Mouse (Mus musculus) macrophage (primary cell): ENCODE results near the gene Eif3d. TPM values are rescaled to one million over a fixed set of nuclear protein-coding genes. Genes with fewer than 3 reads are reported as not detected.
A peak's percentile ranks its signal among the peaks of the same experiment; 100 is the strongest.

Experiments
- H3K27ac ChIP-seq: fragments of 350-480 bp; formaldehyde crosslinking; 2 replicates; pipeline ENCODE4 v1.9.0; 2021
- H3K36me3 ChIP-seq: fragments of 350-480 bp; formaldehyde crosslinking; 2 replicates; pipeline ENCODE4 v1.9.0; 2021; ENCODE audit errors: inconsistent target
- H3K4me3 ChIP-seq: fragments of 350-480 bp; formaldehyde crosslinking; 2 replicates; pipeline ENCODE4 v1.9.0; 2021; ENCODE audit errors: inconsistent target
- H3K79me2 ChIP-seq: fragments of 350-480 bp; formaldehyde crosslinking; 2 replicates; pipeline ENCODE4 v1.9.0; 2021; ENCODE audit errors: inconsistent target
- WGBS: methylation state at CpG from one replicate; pipeline ENCODE4 v1.1.7; 2026; ENCODE audit warnings: inconsistent platforms; ENCODE audit not compliant: missing documents; 5-methylcytosine and 5-hydroxymethylcytosine counted together
- polyA plus RNA-seq: library from polyadenylated mRNA; stranded (reverse); fragments of 250-400 nt; gene quantifications from 3 replicates; pipeline ENCODE4 v1.2.4, GENCODE M21; 2018; ENCODE audit warnings: inconsistent platforms

Eif3d gene
- polyA plus RNA-seq, 1 experiment from 2014 or later, result 102 TPM

DNA sequence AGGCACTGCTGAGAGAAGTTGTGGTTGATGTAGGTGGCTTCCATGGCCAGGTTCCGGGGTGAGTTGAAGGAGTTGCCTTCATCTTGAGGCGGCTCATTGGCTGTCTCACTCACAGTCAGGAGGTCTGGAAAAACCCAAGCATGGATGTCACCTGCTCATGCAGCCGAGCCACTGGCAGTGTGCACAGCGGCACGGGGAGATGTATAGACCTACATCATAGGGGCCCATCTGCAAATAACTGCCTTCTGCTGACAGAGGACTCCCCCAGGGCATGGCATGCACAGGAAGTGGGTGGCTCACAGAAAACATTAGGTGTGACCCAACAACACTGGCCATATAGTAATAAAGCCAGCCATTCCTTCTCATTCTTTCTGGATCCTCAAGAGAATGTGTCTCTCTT is 8.2 kb downstream of the Eif3d start:
- WGBS, result 98% methylated on average over 5 of the region's 5 CpGs
- Histone ChIP-seq H3K79me2 (no peaks in the 10 kb centered on the region), H3K4me3 (no peak overlapping the region), H3K36me3 (peaks cover 90% of the 10 kb centered on the region), H3K27ac (no peak overlapping the region)

DNA sequence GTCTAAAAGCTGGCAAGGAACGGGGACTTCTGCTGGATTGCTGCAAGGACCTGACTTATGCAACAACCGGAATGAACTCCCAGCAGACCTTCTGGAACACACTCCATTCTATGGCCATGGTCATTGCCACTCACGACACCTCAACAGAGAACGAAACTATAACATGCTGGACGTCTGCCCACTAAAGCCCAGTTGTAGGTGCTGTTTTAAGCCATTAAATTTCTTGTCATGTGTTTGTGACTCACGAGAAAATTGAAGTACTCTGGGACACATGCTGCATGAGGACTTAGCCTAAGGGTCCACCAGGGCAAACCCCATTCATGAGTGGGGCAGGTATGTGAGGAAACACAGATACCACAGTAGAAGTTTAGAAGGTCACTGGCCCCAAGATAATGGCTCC is 9.9 kb downstream of the Eif3d start:
- Histone ChIP-seq H3K79me2 (no peaks in the 10 kb centered on the region), H3K27ac (no peak overlapping the region), H3K36me3 (peaks cover 73% of the 10 kb centered on the region), H3K4me3 (no peak overlapping the region)
- 95% methylated on average over 6 of the region's 6 CpGs for WGBS

DNA sequence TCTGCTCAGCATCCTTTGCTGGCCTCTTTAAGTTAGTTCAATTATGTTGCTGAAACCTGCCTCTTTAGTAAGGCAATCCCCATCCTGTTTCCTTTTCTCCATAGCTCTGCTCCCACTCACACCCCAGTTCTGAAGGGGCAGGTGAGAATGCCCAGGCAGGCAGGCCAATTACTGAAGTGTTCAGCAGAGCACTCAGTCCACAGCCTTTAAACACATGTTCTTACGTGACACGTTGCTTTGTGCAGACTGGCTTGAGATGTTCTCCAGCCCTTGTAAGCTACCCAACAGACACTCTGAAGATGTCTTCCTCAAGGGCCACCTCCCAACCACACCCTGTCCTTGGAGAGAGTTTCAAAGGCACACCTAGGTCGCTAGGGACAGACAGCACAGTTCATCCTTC is 12.5 kb downstream of the Eif3d start:
- Histone ChIP-seq H3K27ac (no peak overlapping the region), H3K79me2 (no peaks in the 10 kb centered on the region), H3K36me3 (peaks cover 47% of the 10 kb centered on the region), H3K4me3 (no peak overlapping the region)
- WGBS, result 82% methylated on average over 3 of the region's 3 CpGs

DNA sequence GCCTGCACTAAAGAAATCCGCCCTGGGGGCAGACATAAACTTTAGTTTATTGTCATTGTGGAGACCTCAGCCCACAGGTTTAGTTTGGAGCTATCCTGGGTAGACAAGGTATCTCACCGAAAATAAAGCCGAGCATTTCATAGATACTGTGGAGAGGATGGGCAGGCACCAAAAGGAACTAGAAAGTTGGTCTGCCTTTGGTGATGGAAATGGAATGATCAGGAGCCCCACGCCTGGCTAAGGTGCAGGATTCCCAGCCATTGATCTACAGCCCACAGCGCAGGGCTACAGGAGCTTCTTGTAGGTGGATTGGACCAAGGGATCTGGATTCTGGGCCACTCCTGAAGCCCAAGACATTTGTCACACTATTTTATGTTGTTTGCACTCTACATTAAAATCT is 13.0 kb downstream of the Eif3d start:
- 66% methylated on average over 5 of the region's 5 CpGs for WGBS
- H3K27ac ChIP-seq, result no peak overlapping the region
- no peak overlapping the region for H3K4me3 ChIP-seq
- H3K36me3 ChIP-seq, result peaks cover 47% of the 10 kb centered on the region
- no peaks in the 10 kb centered on the region for H3K79me2 ChIP-seq

DNA sequence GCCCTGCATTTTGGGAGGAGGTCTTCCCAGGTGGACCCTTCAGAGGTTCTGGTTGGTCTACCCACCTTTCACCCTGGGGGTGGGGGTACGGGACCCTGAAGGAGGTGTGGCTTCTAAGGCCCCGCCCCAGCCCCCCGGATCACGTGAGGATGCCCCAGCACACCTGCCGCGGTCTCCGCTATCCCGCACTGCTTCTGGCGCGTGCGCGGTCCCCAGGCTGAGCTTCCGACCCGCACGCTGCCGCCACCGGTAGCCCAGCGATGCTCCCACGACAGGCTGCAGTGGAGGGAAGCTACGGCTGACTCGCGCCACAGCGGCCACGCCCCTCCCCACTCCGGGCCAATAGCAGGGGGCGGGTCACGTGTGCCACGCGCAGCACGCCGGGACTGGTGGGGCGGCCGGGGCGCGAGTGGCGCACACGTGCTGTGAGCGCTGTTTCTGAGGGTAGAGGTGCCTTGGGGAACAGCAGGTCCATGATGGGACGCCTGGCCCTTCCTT is 14.2 kb downstream of the Eif3d start, which contains the start of gene Foxred2:
TSS of gene Foxred2 (minus strand) at position 319 of the 498 bp plus-strand sequence.
- H3K27ac ChIP-seq, result no peak within 1 kb of the TSS
- no peaks in the 10 kb centered on the region for H3K79me2 ChIP-seq
- WGBS, result under 1% methylated on average over 36 of the region's 39 CpGs
- peaks cover 43% of the 10 kb centered on the region for H3K36me3 ChIP-seq
- peak within 1 kb of the TSS; percentile 31 for H3K4me3 ChIP-seq

DNA sequence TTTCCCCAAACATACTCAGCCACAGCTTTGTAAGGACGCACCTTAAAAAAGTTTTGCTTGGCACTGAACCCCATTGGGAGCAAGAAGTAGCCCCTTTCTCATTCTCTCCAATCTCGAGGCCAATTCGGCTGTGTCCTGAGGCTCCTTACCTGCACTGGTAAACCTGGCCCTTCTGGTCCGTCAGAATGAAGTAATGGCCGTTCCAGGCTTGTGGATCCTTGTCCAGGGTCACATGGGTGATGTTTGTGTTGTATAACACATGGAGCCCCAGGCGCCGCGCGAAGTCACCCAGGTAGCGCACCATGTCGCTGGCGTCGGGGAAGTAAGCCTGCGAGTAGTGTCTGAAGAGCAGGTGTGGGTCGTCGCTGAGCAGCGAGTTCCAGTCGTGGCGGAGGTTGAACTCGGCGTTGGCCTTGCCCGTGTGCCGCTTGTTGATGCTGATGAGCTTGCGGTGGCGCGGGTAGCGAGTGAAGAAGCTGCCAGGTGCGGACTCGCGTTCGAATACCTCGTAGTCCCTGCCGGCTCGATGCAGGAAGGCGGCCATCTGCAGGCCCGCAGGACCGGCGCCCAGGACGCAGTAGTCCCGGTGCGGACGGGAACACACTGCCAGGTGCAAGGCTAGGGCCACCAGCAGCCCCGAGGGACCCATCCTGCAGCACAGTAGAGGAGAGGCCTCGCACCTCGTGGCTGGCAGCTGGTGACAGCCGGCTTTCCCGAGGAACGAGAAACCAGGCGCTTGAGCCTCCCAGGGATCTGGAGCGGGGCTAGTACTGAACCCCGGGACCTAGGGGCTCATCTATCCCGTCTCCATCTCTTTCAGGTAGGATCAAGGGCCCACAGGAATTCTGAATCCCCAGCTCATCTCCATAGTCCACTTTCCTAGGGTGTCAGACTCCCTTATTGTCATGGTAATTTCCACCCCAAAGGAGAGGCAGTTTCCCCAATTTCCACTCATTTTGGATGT is 14.9 kb downstream of the Eif3d start:
- WGBS, result 36% methylated on average over 52 of the region's 52 CpGs
- Histone ChIP-seq H3K79me2 (no peaks in the 10 kb centered on the region), H3K4me3 (peak overlapping the region; percentile 31), H3K27ac (no peak overlapping the region), H3K36me3 (peaks cover 36% of the 10 kb centered on the region)

DNA sequence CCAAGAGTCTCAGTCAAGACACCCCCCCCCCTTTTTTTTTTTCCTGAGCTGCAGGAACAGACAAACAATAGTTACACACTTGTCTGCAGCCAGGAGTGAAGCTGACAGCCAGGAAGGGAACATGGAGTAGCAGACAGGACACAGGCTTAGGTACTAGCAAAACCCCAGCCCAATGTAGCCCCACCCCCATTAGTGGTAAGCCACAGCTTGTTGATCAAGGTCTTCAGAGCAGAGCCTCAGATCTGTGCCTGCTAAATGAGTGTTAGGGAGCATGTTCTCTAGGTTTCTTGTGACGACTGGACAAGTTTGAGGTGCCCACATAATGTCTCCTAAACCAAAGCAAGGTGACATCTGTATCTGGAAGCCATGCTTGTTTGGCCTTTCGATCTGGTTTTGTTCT is 16.3 kb downstream of the Eif3d start:
- Histone ChIP-seq H3K4me3 (no peak overlapping the region), H3K36me3 (peaks cover 22% of the 10 kb centered on the region), H3K27ac (no peak overlapping the region), H3K79me2 (no peaks in the 10 kb centered on the region)
- 96% methylated on average over 2 of the region's 2 CpGs for WGBS

DNA sequence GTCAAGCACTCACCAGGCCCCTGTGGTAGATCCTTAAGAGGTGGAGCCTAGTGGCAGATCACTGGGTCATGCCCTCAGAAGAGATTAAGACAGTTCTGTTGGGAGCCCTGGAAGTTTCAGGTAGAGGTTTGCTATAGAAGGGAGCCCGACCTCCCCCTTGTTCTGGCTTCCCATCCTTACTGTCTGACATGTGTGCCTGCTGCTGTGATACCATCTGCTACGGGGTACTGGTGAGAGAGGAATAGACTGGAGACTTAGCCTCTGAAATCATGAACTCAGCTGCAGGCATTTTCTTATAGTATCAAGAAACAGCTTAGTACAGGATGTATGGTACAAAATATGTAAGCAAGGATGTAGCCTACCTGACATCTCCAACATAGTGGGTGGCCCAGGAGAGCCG is 17.7 kb downstream of the Eif3d start:
- H3K36me3 ChIP-seq, result peaks cover 12% of the 10 kb centered on the region; the same call in 1 of the 2 replicates
- H3K79me2 ChIP-seq, result no peaks in the 10 kb centered on the region
- H3K4me3 ChIP-seq, result no peak overlapping the region
- no peak overlapping the region for H3K27ac ChIP-seq
- 96% methylated on average over 3 of the region's 3 CpGs for WGBS

DNA sequence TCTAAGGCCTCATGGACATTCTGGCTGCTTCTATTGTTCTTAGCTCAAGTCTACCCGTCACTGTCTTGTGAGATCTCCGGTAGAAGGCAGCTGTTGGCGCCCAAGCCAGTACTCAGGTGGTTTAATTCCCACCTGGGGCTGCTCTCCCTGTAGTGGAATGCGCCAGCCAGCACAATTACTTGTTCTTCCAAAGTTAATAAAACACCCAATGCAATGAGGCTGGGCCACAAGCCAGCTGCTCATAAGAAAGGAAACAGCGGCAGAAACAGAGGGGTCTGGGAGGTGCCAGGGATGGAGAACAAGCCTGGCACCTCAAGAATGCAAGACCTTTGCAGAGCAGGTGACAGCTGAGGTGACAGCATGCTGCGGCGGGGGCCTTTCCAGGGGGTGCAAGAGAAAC is 21.6 kb downstream of the Eif3d start:
- no peak overlapping the region for H3K27ac ChIP-seq
- H3K36me3 ChIP-seq, result peaks cover 12% of the 10 kb centered on the region; the same call in 1 of the 2 replicates
- WGBS, result 85% methylated on average over 7 of the region's 7 CpGs
- H3K79me2 ChIP-seq, result no peaks in the 10 kb centered on the region
- H3K4me3 ChIP-seq, result no peak overlapping the region

DNA sequence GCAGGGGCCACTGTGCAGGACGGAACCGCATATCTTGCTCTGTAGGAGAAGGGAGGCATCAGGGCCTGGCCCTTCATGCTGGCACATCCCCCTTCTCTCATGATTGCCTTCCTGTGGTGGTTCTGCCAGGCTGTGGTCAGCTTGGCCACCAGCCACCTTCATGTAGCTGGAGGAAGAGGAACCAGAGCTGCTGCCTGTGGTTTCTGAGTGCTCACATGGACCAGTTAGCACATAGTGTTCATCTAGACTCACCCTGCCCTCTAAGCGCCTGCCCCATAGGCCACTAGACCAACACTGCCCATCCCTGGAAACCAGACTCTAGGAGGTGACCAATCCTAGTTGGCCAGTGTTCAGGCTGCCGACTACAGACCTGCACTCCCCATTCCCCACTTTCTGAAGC is 24.9 kb downstream of the Eif3d start:
- no peaks in the 10 kb centered on the region; the same call in 1 of the 2 replicates for H3K36me3 ChIP-seq
- H3K4me3 ChIP-seq, result no peak overlapping the region
- WGBS, result 6% methylated on average over 4 of the region's 4 CpGs
- H3K27ac ChIP-seq, result peak overlapping the region; percentile 59
- no peaks in the 10 kb centered on the region for H3K79me2 ChIP-seq

DNA sequence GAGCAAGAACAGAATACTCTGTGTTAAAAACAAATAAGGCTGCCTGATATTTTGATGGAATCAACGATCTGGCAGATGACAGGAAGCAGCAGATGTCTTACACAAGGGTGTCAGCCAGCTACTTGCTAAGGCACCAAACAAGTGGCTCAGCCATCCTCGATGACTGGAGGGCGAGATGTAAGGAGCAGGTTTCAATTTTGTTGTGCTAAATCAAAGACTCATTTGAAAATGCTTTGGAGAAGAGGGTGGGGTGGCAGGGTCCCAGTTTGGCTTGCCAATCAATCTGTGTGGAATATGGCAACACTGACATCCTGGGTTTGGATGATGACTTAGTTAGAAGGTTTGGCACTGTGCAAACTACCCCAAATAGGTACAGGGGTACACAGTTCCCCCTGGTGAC is 29.1 kb downstream of the Eif3d start:
- Histone ChIP-seq H3K79me2 (no peaks in the 10 kb centered on the region), H3K36me3 (no peaks in the 10 kb centered on the region; the same call in 1 of the 2 replicates), H3K4me3 (no peak overlapping the region), H3K27ac (no peak overlapping the region)
- 82% methylated on average over 3 of the region's 3 CpGs for whole genome bisulfite sequencing

DNA sequence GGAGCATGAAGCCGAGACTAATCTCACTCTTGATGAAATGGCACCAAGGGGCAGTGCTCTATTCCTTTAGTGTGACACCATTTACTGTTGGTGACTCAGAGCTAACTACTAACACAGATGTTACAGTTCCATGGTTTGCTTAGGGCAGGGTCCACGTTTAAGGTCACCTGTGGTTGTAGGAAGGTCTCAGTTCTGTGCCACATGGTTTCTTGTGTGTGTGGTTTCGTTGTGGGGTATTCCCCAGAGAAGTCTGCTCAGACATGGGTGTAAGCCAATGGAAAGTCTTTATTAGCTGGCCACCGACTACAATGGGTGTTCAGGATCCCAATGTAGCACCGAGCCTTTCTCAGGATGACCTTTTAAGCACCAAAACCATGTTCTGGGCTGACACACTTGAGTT is 32.1 kb downstream of the Eif3d start:
- WGBS, result 79% methylated on average over 5 of the region's 5 CpGs
- H3K36me3 ChIP-seq, result no peaks in the 10 kb centered on the region; the same call in 1 of the 2 replicates
- H3K4me3 ChIP-seq, result no peak overlapping the region
- H3K27ac ChIP-seq, result no peak overlapping the region
- H3K79me2 ChIP-seq, result no peaks in the 10 kb centered on the region

DNA sequence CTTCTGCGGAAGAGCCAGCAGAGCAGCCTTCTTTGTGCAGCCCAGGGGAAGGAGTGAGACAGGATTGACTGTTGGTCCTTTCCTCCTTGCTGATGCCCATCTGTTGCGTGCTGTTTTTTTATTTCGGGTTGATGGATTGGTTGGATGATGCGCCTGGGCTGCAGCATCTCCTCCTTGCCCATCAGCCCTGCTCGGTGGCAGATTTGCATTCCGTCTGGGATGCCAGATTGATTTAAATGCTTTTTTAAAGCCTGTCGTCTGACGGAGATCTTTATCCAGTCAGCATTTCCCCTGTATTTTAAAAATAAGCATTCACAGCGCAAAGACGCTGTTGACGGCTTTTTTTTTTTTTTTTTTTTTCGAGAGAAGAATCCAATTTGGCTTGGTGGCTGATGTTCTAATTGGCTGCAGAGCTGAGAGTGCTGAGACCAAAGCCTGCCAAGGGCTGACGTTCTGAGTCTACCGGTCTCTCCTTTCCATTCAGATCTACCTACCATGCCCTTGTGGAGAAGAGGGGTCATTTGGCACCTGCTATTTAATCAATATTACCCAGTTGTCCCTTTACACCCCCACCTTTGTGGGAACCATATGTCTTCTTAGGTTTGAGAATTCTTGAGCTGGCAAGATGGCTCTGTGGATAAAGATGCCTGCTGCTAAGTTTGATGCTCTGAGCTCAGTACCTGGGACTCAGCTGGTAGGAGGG is 34.8 kb downstream of the Eif3d start:
- H3K79me2 ChIP-seq, result no peaks in the 10 kb centered on the region
- WGBS, result 92% methylated on average over 14 of the region's 14 CpGs
- no peaks in the 10 kb centered on the region for H3K36me3 ChIP-seq
- H3K27ac ChIP-seq, result no peak overlapping the region
- no peak overlapping the region for H3K4me3 ChIP-seq

DNA sequence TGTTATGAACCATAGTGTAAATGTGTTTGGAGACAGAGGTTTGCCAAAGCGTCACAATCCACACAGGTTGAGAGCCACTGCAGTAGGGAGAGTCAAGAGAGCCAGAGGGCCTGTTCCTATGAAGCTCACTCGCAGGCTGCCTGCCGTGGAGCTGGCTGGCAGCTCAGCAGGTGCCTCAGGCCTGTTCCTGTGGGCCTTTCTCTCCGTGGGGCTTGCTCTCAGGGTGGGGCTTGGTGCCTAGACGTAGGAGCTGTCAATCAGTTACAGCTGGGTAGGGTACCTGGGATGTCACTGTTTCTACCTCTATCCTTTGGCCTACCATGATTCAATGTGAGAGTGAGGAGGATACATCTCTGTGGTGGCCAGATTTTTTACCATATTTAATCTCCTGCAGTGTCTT is 35.6 kb downstream of the Eif3d start:
- 92% methylated on average over 5 of the region's 5 CpGs for WGBS
- Histone ChIP-seq H3K79me2 (no peaks in the 10 kb centered on the region), H3K27ac (no peak overlapping the region), H3K4me3 (no peak overlapping the region), H3K36me3 (no peaks in the 10 kb centered on the region)

DNA sequence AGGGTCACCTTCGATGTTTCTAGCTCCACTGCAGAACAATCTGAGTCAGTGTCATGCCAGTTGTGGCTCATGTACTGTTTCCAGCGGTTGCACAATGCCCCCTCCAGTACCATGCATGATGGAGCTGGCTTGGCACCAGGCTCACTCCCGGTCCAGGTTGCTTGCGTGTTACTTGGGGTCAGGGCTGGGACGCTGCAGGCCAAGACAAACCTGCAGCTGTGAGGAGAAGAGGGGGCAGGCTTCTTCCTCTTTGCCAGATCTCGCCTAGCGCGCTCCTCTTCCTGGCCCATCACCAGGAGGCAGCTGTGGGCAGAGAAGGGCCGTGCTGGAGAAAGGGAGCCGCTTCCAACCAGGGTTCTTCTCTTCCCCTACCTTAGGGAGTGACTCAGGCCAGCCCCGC is 36.3 kb downstream of the Eif3d start:
- WGBS, result 32% methylated on average over 11 of the region's 11 CpGs
- Histone ChIP-seq H3K36me3 (no peaks in the 10 kb centered on the region), H3K27ac (peak overlapping the region; percentile 49), H3K4me3 (no peak overlapping the region), H3K79me2 (no peaks in the 10 kb centered on the region)
